Mouse (Mus musculus): ENCODE measurements at regions not wholly inside any gene's neighbourhood (a gene's known extent, or its start where the extent isn't known, plus 50 kb on each side); places are given as distances from the start of the nearest gene placed in this dataset.

DNA sequence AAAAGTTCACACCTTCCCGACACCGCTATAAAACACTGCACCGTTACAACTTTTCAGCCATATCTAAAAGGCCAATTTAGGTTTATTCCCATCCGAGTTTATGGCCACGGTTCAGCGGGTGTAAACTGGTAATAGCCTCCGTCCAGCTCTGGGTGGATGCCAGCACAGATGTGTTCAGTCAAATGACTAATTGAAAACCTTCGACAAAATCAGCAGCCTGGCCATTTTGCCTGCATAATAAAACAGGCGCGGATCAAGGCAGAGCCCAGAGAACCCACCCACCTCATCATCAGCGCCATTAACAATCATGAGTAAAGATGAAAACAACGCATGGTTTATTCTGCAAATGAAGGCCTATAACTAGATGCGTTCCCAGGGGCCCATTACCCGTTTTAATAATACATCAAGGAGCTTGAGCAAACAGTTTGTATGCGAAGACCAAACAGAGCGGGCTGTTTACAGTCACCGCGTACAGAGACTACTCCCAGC is 172.1 kb upstream of the Irx3 start:
- no peak for DNase-seq (ENCODE audit: low read depth, low spot score)

DNA sequence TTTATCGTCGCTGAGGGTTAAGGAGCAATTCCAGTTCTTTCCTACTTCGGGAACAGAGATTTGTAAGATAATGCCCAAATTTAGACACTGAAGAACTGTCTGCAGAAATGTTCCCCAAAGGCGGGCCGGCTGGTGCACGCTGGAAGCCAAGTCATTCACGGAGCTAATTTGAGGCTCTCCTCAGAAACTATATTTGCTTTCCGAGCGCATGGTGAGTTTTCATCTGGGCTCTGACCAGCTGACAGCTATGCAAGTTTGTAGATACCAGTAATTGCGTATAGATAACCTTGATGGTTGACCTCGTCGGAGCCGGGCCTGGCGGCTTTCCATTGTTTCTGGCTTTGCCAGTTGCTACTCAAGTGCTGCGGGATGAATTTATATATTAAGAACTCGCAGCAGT is 165.5 kb upstream of the Irx3 start:
- DNase-seq (ENCODE audit: low read depth, low spot score), result no peak

DNA sequence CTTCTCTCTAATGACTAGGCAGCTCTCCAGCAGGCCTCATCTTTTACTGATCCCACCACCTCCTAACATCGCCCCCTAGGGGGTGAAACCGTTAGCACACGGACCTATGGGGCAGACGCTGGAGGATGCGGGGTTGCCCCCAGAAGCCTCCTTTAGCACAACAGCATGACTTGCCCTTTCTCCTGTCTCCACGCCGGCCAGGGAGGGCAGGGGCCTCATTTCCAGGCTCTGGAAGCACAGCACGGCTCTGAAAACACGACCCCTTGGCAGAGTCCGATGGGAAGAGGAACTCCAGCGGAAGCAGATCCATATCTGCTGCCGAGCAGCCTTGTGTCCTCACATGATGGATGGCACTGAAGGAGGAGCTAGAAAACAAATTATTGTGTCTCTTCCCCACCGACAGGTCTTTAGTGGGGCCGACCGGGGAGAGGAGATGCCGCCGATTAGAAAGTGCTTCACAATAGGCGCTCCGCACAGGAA is 165.1 kb upstream of the Irx3 start:
- DNase-seq (ENCODE audit: low read depth, low spot score), result peak; percentile 74

DNA sequence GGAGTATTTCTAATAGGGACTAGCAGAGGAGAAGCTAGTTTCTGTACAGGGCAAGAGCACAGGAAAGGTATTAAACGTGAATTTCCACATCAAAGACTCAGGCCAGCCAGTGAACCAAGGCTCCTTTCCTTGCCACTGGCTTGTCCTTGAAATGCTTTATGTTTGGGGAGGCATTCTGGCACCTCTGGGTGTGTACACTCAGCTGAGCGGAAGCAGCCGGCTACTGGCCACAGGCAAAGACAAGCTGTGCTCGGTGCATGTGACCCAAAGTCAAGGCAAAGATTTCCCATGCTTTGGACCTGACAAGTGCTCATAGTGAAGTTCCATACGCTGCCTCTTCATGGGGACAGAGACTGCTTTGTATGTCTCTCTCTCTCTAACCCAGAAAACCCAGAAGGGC is 159.8 kb upstream of the Irx3 start:
- DNase-seq (ENCODE audit: low read depth, low spot score), result no peak

DNA sequence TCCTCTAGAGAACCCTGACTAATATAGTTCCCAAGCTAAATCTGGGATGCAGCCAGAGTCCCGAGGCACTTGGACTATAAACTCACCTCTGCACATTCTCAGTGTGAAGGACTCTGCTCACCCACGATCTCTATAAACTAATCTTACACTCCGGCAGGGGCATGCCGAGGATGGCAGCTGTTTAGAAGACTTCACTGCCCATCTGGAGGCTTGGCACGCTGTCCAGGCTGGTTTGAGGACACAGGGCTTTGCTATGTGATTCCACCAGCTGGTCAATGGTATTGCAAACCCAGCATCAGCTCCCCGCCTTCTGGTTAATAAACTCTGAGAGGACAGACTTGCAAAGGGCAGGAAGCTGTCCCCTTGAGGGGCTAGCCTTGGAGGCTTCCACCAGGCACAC is 153.3 kb upstream of the Irx3 start:
- no peak for DNase-seq (ENCODE audit: low read depth, low spot score)

DNA sequence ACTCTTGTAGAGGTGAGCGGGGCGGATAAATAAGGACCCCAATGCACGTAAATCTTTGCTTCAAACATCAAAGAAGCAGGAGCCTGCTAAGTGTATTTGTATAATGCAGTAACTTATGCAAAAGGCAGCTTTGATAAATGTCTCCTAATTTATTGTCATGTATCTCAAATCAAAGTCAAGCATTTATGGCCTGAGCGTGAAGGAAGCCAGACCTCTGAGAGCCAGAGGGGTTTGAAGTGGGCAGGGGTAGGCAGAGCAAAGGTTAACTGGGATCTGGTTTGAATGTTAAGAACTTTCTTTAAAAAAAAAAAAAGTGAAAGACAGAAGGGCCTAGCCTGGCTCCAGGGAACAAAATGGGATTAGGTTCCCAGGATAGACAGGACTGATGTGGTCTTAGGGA is 151.1 kb upstream of the Irx3 start:
- DNase-seq (ENCODE audit: low read depth, low spot score), result no peak

DNA sequence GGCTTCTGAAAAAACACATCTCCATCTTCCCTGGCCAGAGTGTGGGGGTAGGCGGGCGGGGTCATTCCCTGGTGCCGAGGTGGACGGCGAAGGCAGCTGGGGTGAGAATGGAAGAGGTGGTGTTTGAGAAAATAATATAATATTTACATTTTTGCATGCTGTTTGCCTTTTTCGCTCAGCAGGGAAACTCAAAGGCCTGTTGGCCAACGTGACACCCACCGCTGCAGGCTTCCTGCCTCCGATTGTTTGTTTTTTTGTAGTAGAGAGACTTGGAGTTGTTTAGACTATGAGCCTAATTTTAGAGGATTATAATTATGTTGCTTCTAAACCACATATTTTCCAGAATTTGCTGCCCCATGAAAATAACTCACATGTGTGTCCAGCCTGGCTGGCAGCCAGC is 147.2 kb upstream of the Irx3 start:
- DNase-seq (ENCODE audit: low read depth, low spot score), result no peak

DNA sequence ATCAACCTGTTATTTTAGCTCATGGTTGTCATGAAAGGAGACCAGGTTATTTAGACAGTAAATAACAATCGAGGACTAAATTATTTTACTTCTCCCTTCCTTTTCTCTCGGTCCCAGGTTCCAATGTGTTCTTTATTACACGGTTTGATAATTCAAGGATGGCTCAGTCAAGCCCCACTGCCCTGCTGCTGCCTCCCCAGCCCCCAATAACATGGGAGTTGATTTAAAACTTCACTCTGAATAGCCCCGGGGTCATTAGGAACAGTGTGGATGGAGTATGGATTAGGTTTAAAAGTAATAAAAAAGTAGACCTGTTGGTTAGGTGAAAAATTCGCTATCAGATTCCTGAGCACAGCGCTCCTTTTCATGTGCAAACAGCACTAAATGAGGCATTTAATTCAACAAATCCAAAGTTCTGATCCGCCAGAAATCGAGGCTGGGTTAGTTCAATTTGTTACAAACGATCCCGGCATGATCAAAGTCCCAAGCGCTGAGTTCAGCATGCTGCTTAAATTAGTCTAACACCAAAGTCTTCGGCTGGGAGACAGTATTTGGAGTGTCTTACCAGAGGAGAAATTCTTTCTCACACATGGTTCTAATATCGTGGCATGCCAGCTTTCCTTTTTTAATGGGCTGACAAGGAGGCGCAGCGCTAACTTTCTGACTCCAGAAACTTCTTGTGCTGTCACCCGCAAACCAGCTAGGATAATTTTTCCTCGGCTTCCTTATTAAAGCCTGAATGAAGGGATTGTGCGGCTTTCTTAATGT is 146.5 kb upstream of the Irx3 start:
- no peak for DNase-seq (ENCODE audit: low read depth, low spot score)

DNA sequence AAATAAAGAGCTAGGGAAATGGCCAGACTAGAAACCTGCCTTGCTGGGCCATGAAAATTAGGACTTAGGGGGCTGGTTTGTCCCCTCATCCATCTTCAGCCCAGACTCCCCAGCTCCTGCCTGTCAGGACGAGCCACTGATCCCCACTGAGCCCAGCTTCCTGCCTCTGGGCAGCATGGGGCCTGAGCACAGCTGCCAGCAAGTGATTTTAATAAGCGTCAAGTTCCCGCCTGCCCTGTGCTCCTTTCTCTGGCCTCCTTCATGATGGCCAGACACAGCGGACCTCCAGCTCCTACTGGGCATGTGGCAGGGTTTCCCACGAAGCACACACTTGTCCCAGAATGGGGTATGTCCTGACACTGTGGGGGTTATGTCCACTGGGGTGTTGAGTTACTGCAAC is 139.1 kb upstream of the Irx3 start:
- DNase-seq (ENCODE audit: low read depth, low spot score), result no peak

DNA sequence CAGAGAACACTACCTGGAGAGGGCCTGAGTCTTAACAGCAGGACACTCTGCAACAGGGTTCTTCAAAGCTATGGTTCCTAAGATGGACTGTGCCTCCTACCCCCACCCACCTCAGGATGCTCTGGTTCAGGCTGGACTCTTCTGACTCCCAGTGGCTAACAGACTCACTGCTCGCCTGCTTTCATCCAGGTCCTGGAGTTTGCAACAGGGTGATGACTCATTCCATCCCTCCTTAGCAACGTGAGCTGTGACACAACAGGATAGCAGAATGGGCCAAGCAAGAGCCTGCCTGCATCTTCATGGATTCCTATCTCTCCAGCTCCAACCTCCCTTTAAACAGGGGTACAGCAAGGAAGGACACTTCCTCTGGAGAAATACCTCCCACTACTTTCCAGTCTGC is 135.4 kb upstream of the Irx3 start:
- DNase-seq (ENCODE audit: low read depth, low spot score), result no peak

DNA sequence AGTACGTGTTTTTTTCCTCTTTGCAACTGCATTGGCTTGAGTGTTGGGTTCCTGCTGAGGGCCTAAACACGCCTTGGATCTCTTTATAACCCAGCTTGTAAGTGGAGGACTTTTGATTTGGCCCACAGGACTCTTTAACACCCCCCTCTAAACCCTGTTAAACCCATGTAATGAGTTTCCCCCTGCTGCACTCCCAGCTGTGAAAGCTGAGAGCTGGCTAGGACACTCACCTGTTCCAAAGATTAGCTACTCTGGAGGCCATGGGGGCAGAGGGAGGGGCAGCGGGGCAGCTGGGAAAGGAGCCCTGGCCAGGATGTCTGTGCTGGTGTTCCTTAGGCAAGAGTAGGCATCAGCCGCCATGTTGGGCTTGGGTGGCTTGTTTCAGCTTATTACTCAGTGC is 128.7 kb upstream of the Irx3 start:
- no peak for DNase-seq (ENCODE audit: low read depth, low spot score)

DNA sequence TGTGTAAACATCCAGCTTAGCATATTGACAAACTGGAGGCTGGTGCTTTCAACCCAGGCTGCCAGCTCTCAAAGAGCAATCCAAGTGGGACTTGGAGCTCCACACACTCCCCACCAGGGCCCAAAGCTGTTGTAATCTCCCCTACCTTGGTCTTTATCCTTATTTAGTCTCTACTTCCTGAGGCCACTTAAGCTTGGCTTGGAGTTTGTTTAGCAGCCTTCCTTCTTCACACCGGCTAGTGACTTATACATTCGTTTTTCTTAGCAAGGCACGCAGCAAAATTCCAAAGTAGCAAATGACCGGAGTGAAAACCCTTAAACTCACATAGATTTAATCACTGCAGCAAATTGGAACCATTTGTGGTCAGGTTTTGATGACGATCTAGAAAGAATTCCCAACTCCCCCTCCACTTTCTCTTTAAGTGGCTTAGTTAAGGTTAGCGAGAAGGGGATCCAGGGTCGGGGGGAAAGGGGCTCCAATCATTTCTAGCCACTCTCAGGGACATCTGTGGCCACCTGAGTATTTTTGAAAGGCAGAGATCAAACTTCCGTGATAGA is 124.2 kb upstream of the Irx3 start:
- no peak for DNase-seq (ENCODE audit: low read depth, low spot score)

DNA sequence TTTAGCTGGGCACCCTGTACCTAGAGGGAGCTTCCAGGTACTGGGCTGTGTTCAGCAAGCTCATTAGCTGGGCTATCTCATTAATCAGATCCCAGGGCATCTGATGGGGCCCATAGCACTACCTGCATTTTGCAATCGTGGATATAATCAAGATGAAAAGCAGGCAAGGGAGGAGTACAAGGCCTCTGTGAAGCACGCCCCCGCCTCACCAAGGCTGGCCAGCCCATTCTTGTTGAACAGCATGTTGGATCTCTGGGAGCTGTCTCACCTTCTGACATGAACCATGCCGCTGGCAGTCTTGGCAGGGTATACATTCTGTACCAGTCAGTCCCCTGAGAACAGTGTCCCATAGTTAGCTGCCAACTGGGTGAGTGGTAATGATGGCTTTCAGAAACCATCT is 122.3 kb upstream of the Irx3 start:
- DNase-seq (ENCODE audit: low read depth, low spot score), result no peak

DNA sequence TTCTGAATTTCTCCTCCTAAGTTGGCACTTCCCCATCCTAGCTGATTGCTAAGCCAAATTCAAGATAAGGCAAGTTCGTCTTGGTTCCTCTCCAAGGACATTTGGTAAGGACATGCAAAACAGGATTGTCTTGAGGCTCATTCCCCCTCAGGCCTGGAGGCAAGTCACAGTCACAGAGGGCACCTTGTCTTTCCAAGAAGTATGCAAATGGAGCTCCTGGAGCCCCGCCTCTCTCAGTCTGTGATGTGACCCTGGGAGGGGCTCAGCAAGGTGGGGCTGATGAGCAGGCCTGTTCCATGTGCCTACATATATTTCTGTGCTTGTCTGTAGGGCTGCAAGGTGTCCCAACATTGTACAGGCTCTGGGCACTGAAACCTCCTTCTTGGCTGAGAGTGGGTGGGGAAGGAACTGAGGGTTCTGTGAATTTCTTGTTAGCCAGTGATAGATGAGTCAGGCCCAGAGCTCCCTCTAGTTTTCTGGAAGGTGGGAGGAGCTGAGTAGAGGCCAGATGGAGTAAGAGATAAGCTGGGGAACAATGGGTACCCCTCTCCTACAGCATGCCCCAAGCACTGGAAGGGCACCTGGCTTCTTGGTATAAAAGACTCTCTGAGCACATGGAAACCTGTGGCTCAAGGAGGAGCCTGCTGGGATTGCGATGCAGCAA is 120.5 kb upstream of the Irx3 start:
- peak; percentile 93 for DNase-seq (ENCODE audit: low read depth, low spot score)

DNA sequence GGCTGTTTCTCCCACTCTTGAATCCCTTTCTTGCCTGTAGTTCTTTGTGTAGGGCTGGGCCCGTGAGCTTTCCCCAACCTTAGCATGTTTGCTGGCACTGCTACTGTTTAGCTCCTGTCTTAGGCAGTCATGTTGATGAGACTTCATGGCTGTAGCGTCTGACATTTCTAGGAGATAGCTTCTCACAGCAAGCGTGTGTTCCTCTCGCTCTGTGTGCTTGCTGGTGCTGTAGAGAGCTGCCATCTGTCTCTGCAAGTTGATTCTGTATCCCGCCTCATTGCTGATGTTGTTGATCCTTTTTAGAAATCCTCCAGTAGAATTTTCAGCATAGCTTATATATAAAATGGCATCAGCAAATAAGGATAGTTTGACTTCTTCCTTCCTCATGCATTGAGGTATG is 116.0 kb upstream of the Irx3 start:
- no peak for DNase-seq (ENCODE audit: low read depth, low spot score)

DNA sequence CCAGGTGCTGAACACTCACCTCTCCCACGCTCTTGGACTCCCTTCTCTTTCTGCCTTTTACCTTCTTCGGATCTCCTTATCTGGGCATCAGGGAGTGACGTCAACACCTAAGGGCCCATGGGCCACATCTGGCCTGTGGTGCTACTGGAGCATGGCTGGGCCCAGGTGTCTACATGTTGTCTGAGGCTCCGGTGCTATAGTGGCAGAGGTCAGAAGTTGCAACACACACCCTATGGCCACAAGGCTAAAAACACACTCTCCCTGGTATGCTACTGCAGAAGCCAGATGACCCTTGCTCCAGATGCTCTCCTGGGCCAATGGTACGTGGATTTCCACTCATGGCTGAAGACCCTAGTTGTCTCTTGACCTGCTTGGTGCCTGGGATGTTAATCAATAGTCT is 112.1 kb upstream of the Irx3 start:
- no peak for DNase-seq (ENCODE audit: low read depth, low spot score)

DNA sequence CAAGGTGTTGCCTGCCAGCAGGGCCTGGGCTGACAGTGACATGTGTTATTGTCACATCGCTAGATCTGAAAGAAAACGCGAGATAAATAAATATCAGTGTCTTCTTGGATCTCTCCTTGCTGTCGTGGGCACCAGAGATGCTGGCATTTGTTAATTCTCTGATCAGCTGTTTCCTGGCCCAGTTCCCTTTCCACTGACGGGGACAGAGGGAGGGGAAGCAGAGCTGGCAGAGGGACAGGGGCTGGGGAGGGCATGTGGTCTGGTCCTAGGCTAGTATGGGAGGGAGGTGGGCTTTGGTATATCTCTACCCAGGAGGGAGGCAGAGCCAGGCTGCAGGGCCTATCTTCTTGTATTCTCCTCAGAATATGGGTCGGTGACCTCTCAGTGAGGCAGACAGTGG is 111.3 kb upstream of the Irx3 start:
- DNase-seq (ENCODE audit: low read depth, low spot score), result no peak

DNA sequence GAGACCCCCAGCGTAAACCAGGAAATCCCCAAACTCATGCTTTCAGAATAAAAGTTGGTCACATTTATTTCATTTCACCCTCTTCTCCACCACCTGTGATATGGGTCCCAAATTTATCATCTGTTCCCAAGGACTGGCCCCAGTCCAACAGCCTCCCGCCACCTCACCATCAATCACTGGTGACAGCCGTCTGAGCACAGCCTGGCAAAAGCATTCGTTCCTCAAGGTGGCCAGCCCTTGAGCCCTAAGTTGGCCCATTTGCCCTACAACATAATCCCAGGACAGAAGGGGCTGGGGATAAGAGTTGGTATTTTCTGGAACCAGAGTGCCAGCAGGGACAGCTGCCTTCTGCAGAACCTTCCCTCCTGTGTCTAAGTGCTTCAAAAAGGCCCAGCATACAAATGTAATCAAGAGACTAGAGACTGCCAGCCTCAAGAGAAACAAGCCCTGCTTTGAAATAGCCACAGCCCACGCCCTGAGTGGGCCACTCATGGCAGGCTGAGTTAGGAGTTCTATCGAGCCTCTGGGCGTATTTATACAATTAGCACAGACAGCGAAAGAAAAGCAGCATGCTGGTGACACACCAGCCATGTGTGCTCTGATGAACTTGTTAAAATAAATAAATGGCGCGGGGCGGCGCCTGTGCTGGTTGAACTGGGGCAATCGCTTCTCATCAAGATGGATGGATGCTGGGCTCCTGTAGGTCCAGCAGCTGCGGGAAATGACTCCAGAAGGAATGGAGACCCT is 107.9 kb upstream of the Irx3 start:
- no peak for DNase-seq (ENCODE audit: low read depth, low spot score)

DNA sequence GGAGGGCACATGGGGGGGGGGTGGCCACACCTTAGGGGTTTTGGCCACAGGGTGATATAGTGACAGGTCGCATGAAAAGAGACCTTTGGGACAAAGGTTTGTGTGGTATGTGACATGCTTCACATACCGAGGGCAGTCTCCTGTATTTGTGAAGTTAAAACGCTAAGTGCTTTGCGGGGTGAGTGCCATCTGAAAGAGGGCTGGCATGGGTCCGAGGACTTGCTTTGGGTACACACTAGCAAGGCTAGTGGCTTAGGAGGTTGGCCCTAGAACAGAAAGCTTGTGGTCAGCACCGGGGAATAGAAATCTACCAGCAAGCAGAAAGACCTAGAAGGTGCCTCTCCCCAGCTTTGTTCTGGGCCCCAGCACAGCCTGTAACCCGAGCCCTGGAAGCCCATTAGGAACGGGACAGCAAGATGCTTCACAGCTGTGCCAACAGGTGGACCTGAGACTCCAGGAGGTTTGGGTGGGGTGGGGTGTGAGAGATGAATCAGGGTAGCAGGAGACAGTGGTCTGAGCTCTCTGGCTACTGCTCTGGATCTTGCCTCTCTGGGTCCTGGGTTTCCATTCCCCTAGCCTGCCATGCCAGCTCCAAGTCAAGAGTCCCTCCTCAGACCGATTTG is 107.0 kb upstream of the Irx3 start:
- no peak for DNase-seq (ENCODE audit: low read depth, low spot score)

DNA sequence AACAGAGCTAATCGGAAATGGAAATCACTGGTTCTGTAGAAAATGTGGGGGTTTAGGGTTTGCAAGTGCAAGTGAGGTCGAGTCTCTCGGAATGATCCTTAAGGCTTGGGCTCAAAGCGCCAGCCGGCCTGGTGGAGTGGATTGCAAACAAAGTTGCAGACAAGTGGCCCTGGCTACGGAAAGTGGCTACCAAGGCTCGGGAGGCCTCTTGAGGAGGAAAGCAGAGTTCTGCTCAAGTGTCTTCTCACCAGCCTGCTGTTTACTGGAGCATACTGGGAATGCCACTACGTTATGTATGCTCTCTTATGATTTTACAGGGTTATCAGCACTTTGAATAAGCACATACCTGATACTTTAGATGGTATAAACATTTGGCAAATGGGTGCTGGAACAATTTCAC is 105.3 kb upstream of the Irx3 start:
- DNase-seq (ENCODE audit: low read depth, low spot score), result no peak

DNA sequence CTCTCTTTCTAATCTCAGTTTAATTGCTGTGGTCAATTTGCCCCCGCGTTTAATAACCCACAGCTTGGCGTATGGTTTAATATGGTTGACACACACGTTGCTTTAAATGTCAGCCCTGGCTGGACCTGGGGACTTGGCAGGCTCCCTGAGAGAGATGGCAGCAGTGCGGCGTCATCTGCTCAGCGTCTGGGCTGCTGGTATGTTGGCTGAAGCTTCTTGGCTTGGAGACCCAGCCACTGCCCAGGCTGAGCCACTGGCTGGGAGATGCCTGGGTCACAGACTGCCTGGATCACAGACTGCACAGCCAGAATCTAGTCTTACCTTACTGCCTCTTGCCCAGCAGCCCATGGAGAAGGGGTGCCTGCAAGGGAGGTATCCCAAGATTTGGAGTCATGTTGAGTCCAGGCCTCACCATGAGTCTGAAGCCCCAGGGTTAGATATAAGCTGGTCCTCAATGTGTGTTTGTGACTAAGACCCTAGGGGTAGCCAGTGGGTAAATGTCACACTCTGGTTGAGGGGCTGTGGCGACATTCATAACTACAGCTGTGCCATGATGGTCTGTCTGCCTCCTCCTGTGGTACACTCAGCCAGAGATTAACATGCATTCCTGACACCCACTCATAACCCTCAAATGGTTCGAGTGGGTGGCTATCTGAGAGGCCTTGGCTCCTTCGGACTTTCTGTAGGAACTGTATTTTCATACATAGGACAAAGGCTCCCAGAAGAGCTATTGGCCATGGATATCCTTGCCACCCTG is 99.8 kb upstream of the Irx3 start:
- DNase-seq (ENCODE audit: low read depth, low spot score), result no peak
